Mouse (Mus musculus) stomach, embryonic 14.5 days (tissue): ENCODE measurements around the gene Ank3. TPM values are rescaled to one million over a fixed set of nuclear protein-coding genes. Genes with fewer than 3 reads are reported as not detected.
A peak's percentile ranks its signal among the peaks of the same experiment; 100 is the strongest.

Experiments
- ATAC-seq: fragments of 200-750 bp; cut with Nextera tagmentation; 2 replicates; pipeline ENCODE4 v1.8.0; 2017; ENCODE audit warnings: low read depth, moderate TSS enrichment; ENCODE audit not compliant: insufficient number of reproducible peaks, insufficient read depth, low FRiP score
- H3K27ac ChIP-seq: fragments of 300-500 bp; sonication (generic); 2 replicates; pipeline ENCODE4 v1.5.1; 2014; ENCODE audit warnings: mild to moderate bottlenecking, low read length, moderate library complexity, mixed read lengths
- H3K27me3 ChIP-seq: fragments of 300-500 bp; sonication (generic); 2 replicates; pipeline ENCODE4 v1.6.1; 2014; ENCODE audit warnings: low read length, control low read depth, mixed read lengths; ENCODE audit not compliant: control insufficient read depth, insufficient read depth
- H3K36me3 ChIP-seq: fragments of 300-500 bp; sonication (generic); 2 replicates; pipeline ENCODE4 v1.6.1; 2014; ENCODE audit warnings: mild to moderate bottlenecking, control low read depth, low read length, moderate library complexity, mixed read lengths; ENCODE audit not compliant: control insufficient read depth, insufficient read depth
- H3K4me1 ChIP-seq: fragments of 300-500 bp; sonication (generic); 2 replicates; pipeline ENCODE4 v1.6.1; 2014; ENCODE audit warnings: low read length, control low read depth, mixed read lengths; ENCODE audit not compliant: control insufficient read depth, insufficient read depth
- H3K4me2 ChIP-seq: fragments of 300-500 bp; sonication (generic); replicated peaks from 2 replicates; pipeline ENCODE4 v1.6.1; 2014; ENCODE audit warnings: low read depth, low read length, control low read depth
- H3K4me3 ChIP-seq: fragments of 300-500 bp; sonication (generic); 2 replicates; pipeline ENCODE4 v1.5.1; 2014; ENCODE audit warnings: low read depth, low read length, control low read depth
- H3K9ac ChIP-seq: fragments of 300-500 bp; sonication (generic); replicated peaks from 2 replicates; pipeline ENCODE4 v1.6.1; 2014; ENCODE audit warnings: low read depth, mild to moderate bottlenecking, control low read depth, low read length, moderate library complexity, mixed read lengths
- H3K9me3 ChIP-seq: fragments of 300-500 bp; sonication (generic); 2 replicates; pipeline ENCODE4 v1.6.1; 2016; ENCODE audit warnings: low read depth, low read length, control low read depth; ENCODE audit not compliant: control insufficient read depth
- WGBS: fragments of 180-500 bp; shearing (Covaris S2); extraction: QIAGEN DNeasy Blood & Tissue Kit; methylation state at CpG from one replicate; pipeline ENCODE4 v1.1.7; 2014; 5-methylcytosine and 5-hydroxymethylcytosine counted together
- polyA plus RNA-seq: library from polyadenylated mRNA; unstranded; fragments of >200 nt; fragmentation: Nextera tagmentation; extraction: Ambion mirVana; gene quantifications from 2 replicates; pipeline ENCODE4 v1.2.1, GENCODE M21; 2014

Ank3 gene
- polyA plus RNA-seq, 1 experiment from 2014 or later: 46.1 TPM

- no peak for ATAC-seq
- H3K4me2 ChIP-seq: no peak overlapping the region
- H3K36me3 ChIP-seq: no peaks in the 10 kb centered on the region
- H3K4me1 ChIP-seq: peaks cover 8% of the 10 kb centered on the region
- no peak overlapping the region for H3K9ac ChIP-seq
- H3K9me3 ChIP-seq: no peaks in the 10 kb centered on the region
- no peak overlapping the region for H3K27ac ChIP-seq
- H3K4me3 ChIP-seq: no peak overlapping the region
- no peaks in the 10 kb centered on the region for H3K27me3 ChIP-seq
- 73% methylated on average over 7 of the region's 7 CpGs for WGBS
Measured at GRCm38 (mm10) chr10:69919746-69920145, 521.2 kb downstream of the Ank3 start.

- H3K36me3 ChIP-seq: no peaks in the 10 kb centered on the region
- 84% methylated on average over 5 of the region's 5 CpGs for WGBS
- no peak overlapping the region for H3K4me3 ChIP-seq
- H3K4me2 ChIP-seq: no peak overlapping the region
- ATAC-seq: no peak
- H3K9ac ChIP-seq: no peak overlapping the region
- H3K27me3 ChIP-seq: no peaks in the 10 kb centered on the region
- peaks cover 16% of the 10 kb centered on the region for H3K4me1 ChIP-seq
- H3K9me3 ChIP-seq: no peaks in the 10 kb centered on the region
- no peak overlapping the region for H3K27ac ChIP-seq
Measured at GRCm38 (mm10) chr10:69922076-69922475, 523.5 kb downstream of the Ank3 start.

GRCm38 (mm10) chr10:69923801-69924200 lies 525.2 kb downstream of the Ank3 start:
- peak overlapping the region; percentile 87; the same call in 1 of the 2 replicates for H3K27ac ChIP-seq
- WGBS: 6% methylated on average over 8 of the region's 8 CpGs
- H3K4me1 ChIP-seq: peaks cover 19% of the 10 kb centered on the region
- no peaks in the 10 kb centered on the region for H3K27me3 ChIP-seq
- peak overlapping the region; percentile 50; the same call in 1 of the 2 replicates for H3K4me2 ChIP-seq
- H3K4me3 ChIP-seq: no peak overlapping the region
- no peak overlapping the region for H3K9ac ChIP-seq
- 0 out of 2 replicates have a peak, but pooled peaks have one; percentile 12 for ATAC-seq
- no peaks in the 10 kb centered on the region for H3K9me3 ChIP-seq
- no peaks in the 10 kb centered on the region for H3K36me3 ChIP-seq

- Histone ChIP-seq H3K27me3 (no peaks in the 10 kb centered on the region), H3K4me2 (peak overlapping the region; percentile 50), H3K4me1 (peaks cover 19% of the 10 kb centered on the region), H3K27ac (peak overlapping the region; percentile 87), H3K4me3 (peak overlapping the region; percentile 27; the same call in 1 of the 2 replicates), H3K9me3 (no peaks in the 10 kb centered on the region), H3K9ac (no peak overlapping the region), H3K36me3 (no peaks in the 10 kb centered on the region)
- 6% methylated on average over 11 of the region's 11 CpGs for WGBS
- peak; percentile 86 for ATAC-seq
Measured at GRCm38 (mm10) chr10:69924321-69924720, 525.7 kb downstream of the Ank3 start.

- H3K4me3 ChIP-seq: peak overlapping the region; percentile 27; the same call in 1 of the 2 replicates
- H3K9ac ChIP-seq: no peak overlapping the region; the same call in 1 of the 2 replicates
- peak; percentile 19; the same call in 1 of the 2 replicates for ATAC-seq
- no peaks in the 10 kb centered on the region for H3K27me3 ChIP-seq
- peak overlapping the region; percentile 50 for H3K4me2 ChIP-seq
- no peaks in the 10 kb centered on the region for H3K36me3 ChIP-seq
- WGBS: 5% methylated on average over 14 of the region's 14 CpGs
- H3K27ac ChIP-seq: peak overlapping the region; percentile 87
- no peaks in the 10 kb centered on the region for H3K9me3 ChIP-seq
- peaks cover 19% of the 10 kb centered on the region for H3K4me1 ChIP-seq
Measured at GRCm38 (mm10) chr10:69924845-69925244, 526.3 kb downstream of the Ank3 start.

GRCm38 (mm10) chr10:69925285-69926157 lies 526.9 kb downstream of the Ank3 start:
- Histone ChIP-seq H3K4me2 (peak overlapping the region; percentile 50), H3K36me3 (no peaks in the 10 kb centered on the region), H3K9me3 (no peaks in the 10 kb centered on the region), H3K27ac (peak overlapping the region; percentile 87), H3K4me3 (peak overlapping the region; percentile 27), H3K4me1 (peaks cover 19% of the 10 kb centered on the region), H3K27me3 (no peaks in the 10 kb centered on the region), H3K9ac (peak overlapping the region; percentile 26; the same call in 1 of the 2 replicates)
- WGBS: under 1% methylated on average over 19 of the region's 19 CpGs
- ATAC-seq: peak; percentile 69

- WGBS: 2% methylated on average over 11 of the region's 11 CpGs
- Histone ChIP-seq H3K9ac (0 out of 2 replicates have a peak overlapping the region, but pooled peaks have one; percentile 26), H3K4me3 (peak overlapping the region; percentile 27), H3K4me2 (peak overlapping the region; percentile 50), H3K9me3 (no peaks in the 10 kb centered on the region), H3K4me1 (peaks cover 19% of the 10 kb centered on the region), H3K27ac (peak overlapping the region; percentile 87), H3K36me3 (no peaks in the 10 kb centered on the region), H3K27me3 (no peaks in the 10 kb centered on the region)
- ATAC-seq: no peak
Measured at GRCm38 (mm10) chr10:69926158-69926882, 527.7 kb downstream of the Ank3 start.

GRCm38 (mm10) chr10:69927012-69927411 lies 528.4 kb downstream of the Ank3 start:
- Histone ChIP-seq H3K27me3 (no peaks in the 10 kb centered on the region), H3K36me3 (no peaks in the 10 kb centered on the region), H3K9me3 (no peaks in the 10 kb centered on the region), H3K4me1 (peaks cover 19% of the 10 kb centered on the region), H3K4me3 (peak overlapping the region; percentile 27), H3K4me2 (peak overlapping the region; percentile 50), H3K9ac (peak overlapping the region; percentile 19; the same call in 1 of the 2 replicates), H3K27ac (peak overlapping the region; percentile 87)
- ATAC-seq: no peak
- WGBS: 6% methylated on average over 9 of the region's 9 CpGs
